Mouse (Mus musculus) heart, embryonic 12.5 days (tissue): ENCODE results near the gene Kdm5c. TPM values are rescaled to one million over a fixed set of nuclear protein-coding genes. Genes with fewer than 3 reads are reported as not detected.

Experiments
- ATAC-seq: fragments of 200-750 bp; cut with Nextera tagmentation; 2 replicates; pipeline ENCODE4 v1.8.0; 2017; ENCODE audit warnings: moderate TSS enrichment, moderate library complexity; ENCODE audit not compliant: insufficient number of reproducible peaks, low FRiP score
- H3K27ac ChIP-seq: fragments of 300-500 bp; sonication (generic); 2 replicates; pipeline ENCODE4 v1.5.1; 2016; ENCODE audit warnings: mild to moderate bottlenecking, moderate library complexity; ENCODE audit not compliant: poor library complexity, severe bottlenecking
- H3K27me3 ChIP-seq: fragments of 300-500 bp; sonication (generic); replicated peaks from 2 replicates; pipeline ENCODE4 v1.6.1; 2016; ENCODE audit warnings: mild to moderate bottlenecking, moderate library complexity
- H3K36me3 ChIP-seq: fragments of 300-500 bp; sonication (generic); 2 replicates; pipeline ENCODE4 v1.6.1; 2016; ENCODE audit warnings: mild to moderate bottlenecking, moderate library complexity
- H3K4me1 ChIP-seq: fragments of 300-500 bp; sonication (generic); replicated peaks from 2 replicates; pipeline ENCODE4 v1.6.1; 2016; ENCODE audit warnings: mild to moderate bottlenecking
- H3K4me2 ChIP-seq: fragments of 300-500 bp; sonication (generic); 2 replicates; pipeline ENCODE4 v1.6.1; 2016; ENCODE audit warnings: mild to moderate bottlenecking, moderate library complexity
- H3K4me3 ChIP-seq: fragments of 300-500 bp; sonication (generic); 2 replicates; pipeline ENCODE4 v1.5.1; 2016; ENCODE audit warnings: mild to moderate bottlenecking
- H3K9ac ChIP-seq: fragments of 300-500 bp; sonication (generic); 2 replicates; pipeline ENCODE4 v1.6.1; 2016; ENCODE audit warnings: mild to moderate bottlenecking, moderate library complexity
- H3K9me3 ChIP-seq: fragments of 300-500 bp; sonication (generic); replicated peaks from 2 replicates; pipeline ENCODE4 v1.6.1; 2016; ENCODE audit warnings: mild to moderate bottlenecking, moderate library complexity
- WGBS: fragments of 180-500 bp; shearing (Covaris S2); methylation state at CpG from one replicate; pipeline ENCODE4 v1.1.7; 2016; 5-methylcytosine and 5-hydroxymethylcytosine counted together
- polyA plus RNA-seq: library from polyadenylated mRNA; unstranded; fragments of >200 nt; fragmentation: Nextera tagmentation; extraction: Ambion mirVana; gene quantifications from 2 replicates; pipeline ENCODE4 v1.2.1, GENCODE M21; 2016

The Kdm5c gene
- polyA plus RNA-seq, 1 experiment from 2014 or later, result 50.5 TPM

DNA sequence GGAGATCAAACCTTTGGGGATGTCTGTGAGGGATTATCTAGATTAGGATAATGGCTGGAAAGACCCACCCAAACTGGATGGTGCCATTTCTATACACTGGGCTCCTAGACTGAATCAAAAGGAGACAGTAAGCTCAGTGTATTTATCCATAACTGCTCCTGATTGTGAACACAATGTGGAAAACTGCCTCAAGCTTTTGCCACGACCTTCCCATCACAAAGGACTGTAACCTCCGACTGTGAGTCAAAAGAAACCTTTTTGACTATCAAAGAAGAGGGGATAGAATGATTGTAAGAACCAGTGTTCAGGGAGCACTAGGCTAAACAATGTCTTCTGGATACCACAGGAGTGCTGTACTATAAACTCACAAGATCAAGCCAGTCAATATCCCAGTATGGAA, 73.4 kb downstream of the Kdm5c start:
- Histone ChIP-seq H3K4me2 (no peak overlapping the region), H3K27ac (no peak overlapping the region), H3K9me3 (no peaks in the 10 kb centered on the region), H3K36me3 (no peaks in the 10 kb centered on the region), H3K4me3 (no peak overlapping the region), H3K9ac (no peak overlapping the region), H3K27me3 (no peaks in the 10 kb centered on the region), H3K4me1 (no peaks in the 10 kb centered on the region)
- ATAC-seq, result no peak
- 84% methylated on average over 2 of the region's 2 CpGs for WGBS

DNA sequence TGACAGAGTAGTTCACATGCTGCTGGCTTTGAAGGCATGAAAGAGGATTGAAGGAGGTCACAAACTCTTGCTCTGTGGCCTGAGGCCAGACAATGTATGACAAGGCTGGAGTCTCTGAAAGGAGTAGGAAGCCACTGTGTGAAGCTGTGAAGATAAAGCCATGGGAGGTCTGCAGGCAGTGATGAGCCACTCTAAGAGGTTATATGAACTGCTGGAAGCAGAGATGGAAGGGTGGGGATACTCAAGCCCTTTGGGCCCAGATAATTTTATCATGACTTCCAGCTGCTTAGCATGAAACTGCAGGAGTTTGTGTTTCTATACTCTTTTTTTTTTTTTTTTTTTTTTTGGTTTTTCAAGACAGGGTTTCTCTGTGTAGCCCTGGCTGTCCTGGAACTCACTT, 74.6 kb downstream of the Kdm5c start:
- Histone ChIP-seq H3K9ac (no peak overlapping the region), H3K27ac (no peak overlapping the region), H3K4me2 (no peak overlapping the region), H3K4me3 (no peak overlapping the region), H3K4me1 (no peaks in the 10 kb centered on the region), H3K36me3 (no peaks in the 10 kb centered on the region), H3K9me3 (no peaks in the 10 kb centered on the region), H3K27me3 (no peaks in the 10 kb centered on the region)
- peak; percentile 66; the same call in 1 of the 2 replicates for ATAC-seq

DNA sequence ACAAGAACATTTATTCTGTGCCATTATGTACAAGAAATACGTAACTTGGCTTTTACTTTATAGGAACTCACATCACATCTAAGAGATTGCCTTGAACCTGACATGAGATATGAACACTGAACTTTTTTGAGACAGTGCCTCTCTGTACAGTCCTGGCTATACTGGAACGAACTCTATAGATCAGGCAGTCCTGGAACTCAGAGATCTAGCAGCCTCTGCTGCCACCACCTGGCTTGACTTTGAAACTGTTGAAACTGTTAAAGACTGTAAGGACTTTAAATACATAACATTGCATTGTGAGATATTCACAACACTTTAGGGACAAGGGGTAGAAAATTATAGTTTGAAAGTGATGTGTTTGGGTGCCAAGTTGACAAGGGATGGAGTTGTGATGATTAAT, 75.1 kb downstream of the Kdm5c start:
- H3K4me1 ChIP-seq, result no peaks in the 10 kb centered on the region
- 52% methylated on average over 2 of the region's 2 CpGs for WGBS
- 0 out of 2 replicates have a peak, but pooled peaks have one; percentile 48 for ATAC-seq
- H3K27me3 ChIP-seq, result no peaks in the 10 kb centered on the region
- H3K27ac ChIP-seq, result no peak overlapping the region
- H3K9ac ChIP-seq, result no peak overlapping the region
- H3K9me3 ChIP-seq, result no peaks in the 10 kb centered on the region
- no peak overlapping the region for H3K4me3 ChIP-seq
- H3K36me3 ChIP-seq, result no peaks in the 10 kb centered on the region
- H3K4me2 ChIP-seq, result no peak overlapping the region

DNA sequence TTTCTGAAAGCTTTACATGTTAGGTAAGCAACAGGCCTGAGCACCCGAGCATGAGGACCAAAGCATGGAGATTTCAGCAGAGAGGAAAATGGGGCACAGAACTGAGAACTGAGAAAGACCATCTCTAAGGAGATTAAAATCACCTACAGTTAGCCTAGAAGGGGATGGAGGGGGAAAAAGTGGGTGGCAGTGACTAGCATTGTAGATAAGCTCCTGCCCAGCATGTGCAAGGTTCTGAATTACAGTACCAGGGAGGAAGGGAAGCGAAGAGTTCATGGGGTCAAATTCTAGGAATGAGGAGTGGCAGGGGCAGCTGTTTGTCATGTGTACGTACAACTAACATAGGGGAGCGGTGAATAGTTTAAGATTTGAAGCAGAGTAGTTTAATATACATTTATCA, 87.7 kb downstream of the Kdm5c start:
- no peak overlapping the region for H3K9ac ChIP-seq
- WGBS, result 72% methylated on average over 4 of the region's 4 CpGs
- H3K4me1 ChIP-seq, result no peaks in the 10 kb centered on the region
- H3K27ac ChIP-seq, result no peak overlapping the region
- no peak overlapping the region for H3K4me3 ChIP-seq
- H3K9me3 ChIP-seq, result no peaks in the 10 kb centered on the region
- H3K27me3 ChIP-seq, result peaks cover 3% of the 10 kb centered on the region; the same call in 1 of the 2 replicates
- H3K36me3 ChIP-seq, result no peaks in the 10 kb centered on the region; the same call in 1 of the 2 replicates
- H3K4me2 ChIP-seq, result no peak overlapping the region
- ATAC-seq, result no peak

DNA sequence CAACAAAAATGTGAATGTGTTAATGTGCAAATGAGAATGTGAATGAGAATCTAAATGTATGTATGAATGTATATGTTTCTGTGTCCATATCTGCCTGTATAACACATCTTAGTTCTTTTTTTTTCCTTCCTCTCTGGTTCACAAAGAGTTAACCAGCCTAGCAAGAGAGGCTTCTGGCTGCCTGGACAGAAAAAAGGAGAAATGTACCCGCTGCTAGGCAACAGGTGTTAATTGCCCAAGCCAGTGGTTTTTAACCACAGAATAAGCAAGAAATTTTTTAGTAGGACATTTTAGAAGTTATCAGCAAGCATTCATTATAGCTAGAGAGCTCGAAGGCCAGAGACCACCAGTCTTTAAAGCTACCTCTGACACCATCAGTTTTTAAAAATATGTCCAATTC, 90.0 kb downstream of the Kdm5c start:
- WGBS, result 45% methylated on average over 2 of the region's 2 CpGs
- no peak overlapping the region for H3K27ac ChIP-seq
- no peak overlapping the region for H3K4me3 ChIP-seq
- ATAC-seq, result no peak
- H3K9me3 ChIP-seq, result no peaks in the 10 kb centered on the region
- no peaks in the 10 kb centered on the region for H3K36me3 ChIP-seq
- H3K4me2 ChIP-seq, result no peak overlapping the region
- peaks cover 17% of the 10 kb centered on the region; the same call in 1 of the 2 replicates for H3K27me3 ChIP-seq
- H3K9ac ChIP-seq, result no peak overlapping the region
- H3K4me1 ChIP-seq, result no peaks in the 10 kb centered on the region

DNA sequence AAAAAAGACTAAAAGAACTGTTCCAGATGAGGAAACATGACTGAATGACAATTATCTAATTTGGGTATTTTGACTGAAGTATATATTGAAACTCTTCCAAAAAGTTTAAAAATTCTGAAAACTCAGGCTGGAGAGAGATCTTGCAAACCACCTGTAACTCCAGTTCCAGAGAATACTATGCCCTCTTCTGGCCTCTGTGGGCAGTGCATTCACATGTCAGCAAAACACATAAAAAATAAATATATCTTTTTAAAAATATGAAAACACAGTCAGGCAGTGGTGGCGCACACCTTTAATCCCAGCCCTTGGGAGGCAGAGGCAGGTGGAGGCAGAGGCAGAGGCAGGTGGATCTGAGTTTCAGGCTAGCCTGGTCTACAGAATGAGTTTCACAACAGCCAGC, 90.8 kb downstream of the Kdm5c start:
- Histone ChIP-seq H3K9ac (no peak overlapping the region), H3K36me3 (no peaks in the 10 kb centered on the region), H3K27ac (no peak overlapping the region), H3K4me1 (no peaks in the 10 kb centered on the region), H3K9me3 (no peaks in the 10 kb centered on the region), H3K27me3 (peaks cover 17% of the 10 kb centered on the region; the same call in 1 of the 2 replicates), H3K4me3 (no peak overlapping the region), H3K4me2 (no peak overlapping the region)
- WGBS, result 95% methylated on average over 1 of the region's 1 CpGs
- ATAC-seq, result no peak

Other genes starting within 250 kb of the Kdm5c start
- 155 and 159 TPM in 2 replicates for gene Hsd17b10, start 231.2 kb upstream of the Kdm5c start, polyA plus RNA-seq
- 2.2 and 2.4 TPM in 2 replicates for gene Ribc1, start 216.7 kb upstream of the Kdm5c start, polyA plus RNA-seq
- 78.1 and 79.3 TPM in 2 replicates for gene Smc1a, start 216.6 kb upstream of the Kdm5c start, polyA plus RNA-seq
- 22.1 and 25.0 TPM in 2 replicates for gene Iqsec2, start 88.8 kb upstream of the Kdm5c start, polyA plus RNA-seq
- 8.8 and 10.9 TPM in 2 replicates for gene Kantr, start 94.5 kb downstream of the Kdm5c start, polyA plus RNA-seq
- 19.5 and 22.3 TPM in 2 replicates for gene Tspyl2, start 109.4 kb downstream of the Kdm5c start, polyA plus RNA-seq
- 2.9 and 3.4 TPM in 2 replicates for gene Gpr173, start 135.7 kb downstream of the Kdm5c start, polyA plus RNA-seq